9 mouse cellular contexts compared by ENCODE assay signal in the genomic region with DNA sequence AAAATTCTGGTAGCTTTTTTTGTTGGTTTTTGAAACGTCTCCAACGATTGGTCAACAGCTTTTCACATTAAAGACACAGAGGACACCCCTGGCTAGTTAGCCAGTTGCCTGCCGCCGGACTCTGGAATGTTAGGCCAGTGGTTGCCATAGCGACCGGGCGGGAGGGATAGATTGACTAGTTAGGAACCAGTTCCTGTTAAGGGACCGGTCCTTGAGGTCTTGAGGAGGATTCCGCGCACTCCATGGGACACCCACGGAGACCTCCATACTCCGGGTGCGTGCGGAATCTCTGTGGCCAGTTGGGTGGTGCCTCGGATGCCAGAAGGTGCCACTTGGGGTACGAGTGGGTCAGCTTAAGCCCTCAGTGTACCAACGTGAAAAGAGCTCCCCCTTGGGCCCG. TPM values are rescaled to one million over a fixed set of nuclear protein-coding genes. Genes with fewer than 3 reads are reported as not detected.
DNase-seq lines count a peak whose midpoint lies in the region; ATAC-seq and TF ChIP-seq lines count a peak whose summit lies in the region.
"Had no signal": no experiment of that assay in that cellular context is flagged by ENCODE, and none has a peak within 500 bp of the region (broad histone marks: within the 10 kb centered on the region; RNA-seq: fewer than 3 reads in every experiment).

No protein-coding gene starts in this region.

- DNase-seq in layer of hippocampus, adult 9-11 months, result peak; percentile 40
- no peak for DNase-seq in layer of hippocampus, postnatal 25 days (ENCODE audit: extremely low spot score in 1 of 2, low spot score in 1 of 2)
- DNase-seq in cerebellum, adult 9-10 months, result peak; percentile 47
- DNase-seq in gastrocnemius, postnatal 14 days, result peak; percentile 42
- peak; percentile 86 for DNase-seq in kidney, adult 18-20 months
- DNase-seq in lung, adult 2 months, result peak; percentile 60
- peak; percentile 82 for DNase-seq in retina, postnatal 1 day

- ATAC-seq in inflammation-experienced regulatory T-cells, adult 6 months, result no peak

- H3K4me3 ChIP-seq in lung, adult 2 months (replicated peaks; ENCODE audit: extremely low read depth, low read depth, low read length), result no peak overlapping the region

- TF ChIP-seq CTCF in lung, adult 2 months (IDR thresholded peaks at IDR 0.05; ENCODE audit: insufficient read depth, low read length), result no peak

- 0 out of 2 replicates have a peak, but pooled peaks have one; percentile 4 for TF ChIP-seq POLR2A in lung, adult 2 months (IDR thresholded peaks at IDR 0.05; ENCODE audit: borderline replicate concordance, extremely low read depth, low read depth, low read length)

- WGBS in lung, adult 2 months, result 37% methylated on average over 18 of the region's 18 CpGs

- intact Hi-C loops in gastrocnemius, postnatal 14 days (cut with DNase I; ENCODE audit: low total_unique reads), result no loop called here

- peaks cover 8% of the 10 kb centered on the region for H3K4me1 ChIP-seq in lung, adult 2 months (ENCODE audit: control insufficient read depth, insufficient read depth, low read length)

RNA-seq across cellular contexts. Expression of a gene that starts 1.0 kb away (rescaled TPM):
- 100 to 1,000 TPM in 1 of 2 experiments, 10 to 100 TPM in 1; 88.2 to 100 TPM for total RNA-seq in layer of hippocampus, postnatal 25 days (2021)
- total RNA-seq in gastrocnemius, postnatal 14 days (2021), result 10 to 100 TPM in 1 of 2 experiments, 1 to 10 TPM in 1; 7.4 to 11.0 TPM
- polyA plus RNA-seq in lung, adult 2 months (2012; rRNA removed), result 58.2 and 84.6 TPM in 2 replicates
- 10 to 100 TPM in 2 of 3 experiments, 1 to 10 TPM in 1; 10.0 to 18.2 (median 13.6) TPM for polyA plus RNA-seq in inflammation-experienced regulatory T-cells, adult 6 months (2017; shearing (Covaris generic))

RNA-seq across cellular contexts. Expression of a gene that starts 1.2 kb away (rescaled TPM):
- total RNA-seq in layer of hippocampus, postnatal 25 days (2021), result 1 to 10 TPM; 1.5 to 2.5 TPM
- total RNA-seq in gastrocnemius, postnatal 14 days (2021), result under 1 TPM in 1 of 2 experiments, not detected in 1; 0.22 TPM
- 1.3 and 1.4 TPM in 2 replicates for polyA plus RNA-seq in lung, adult 2 months (2012; rRNA removed)
- polyA plus RNA-seq in inflammation-experienced regulatory T-cells, adult 6 months (2017; shearing (Covaris generic)), result under 1 TPM in 1 of 3 experiments, not detected in 2; 0.19 TPM
- total RNA-seq: gastrocnemius, postnatal 4 days had no signal

Comparison
In these comparisons a context has a peak if more than half of its experiments do, and no peak if none do; other contexts are left out.
1. DNase-seq: peak in layer of hippocampus, adult 9-11 months (single experiment), cerebellum, adult 9-10 months (single experiment), gastrocnemius, postnatal 14 days (single experiment), kidney, adult 18-20 months (single experiment), lung, adult 2 months (single experiment) and retina, postnatal 1 day (single experiment); none in layer of hippocampus, postnatal 25 days (0 of 2).
2. RNA of a gene that starts 1.0 kb away (total RNA-seq): 88.2 to 100 TPM in layer of hippocampus, postnatal 25 days; 7.4 to 11.0 TPM in gastrocnemius, postnatal 14 days; every median in the first group is over 4 times any median in the second.